Mouse (Mus musculus) liver, embryonic 11.5 days (tissue): ENCODE measurements at regions not wholly inside any gene's neighbourhood (a gene's known extent, or its start where the extent isn't known, plus 50 kb on each side); places are given as distances from the start of the nearest gene placed in this dataset.

Experiments used
- ATAC-seq: fragments of 200-750 bp; cut with Nextera tagmentation; replicated peaks from 2 replicates; pipeline ENCODE4 v1.8.0; 2017; ENCODE audit warnings: moderate number of reproducible peaks, mild to moderate bottlenecking, moderate TSS enrichment, moderate library complexity; ENCODE audit not compliant: low FRiP score
- DNase-seq: peaks from one replicate; pipeline ENCODE4 v3.0.0-alpha.2; 2017; ENCODE audit warnings: low spot score
- H3K27ac ChIP-seq: fragments of 300-500 bp; sonication (generic); 2 replicates; pipeline ENCODE4 v1.5.1; 2014; ENCODE audit warnings: mild to moderate bottlenecking, low read depth, low read length, control low read depth
- H3K27me3 ChIP-seq: fragments of 300-500 bp; sonication (generic); replicated peaks from 2 replicates; pipeline ENCODE4 v1.6.1; 2014; ENCODE audit warnings: low read length, mixed read lengths; ENCODE audit not compliant: control insufficient read depth, insufficient read depth
- H3K36me3 ChIP-seq: fragments of 300-500 bp; sonication (generic); 2 replicates; pipeline ENCODE4 v1.6.1; 2014; ENCODE audit warnings: mild to moderate bottlenecking, low read length, moderate library complexity, mixed read lengths; ENCODE audit not compliant: control insufficient read depth, insufficient read depth
- H3K4me1 ChIP-seq: fragments of 300-500 bp; sonication (generic); replicated peaks from 2 replicates; pipeline ENCODE4 v1.6.1; 2014; ENCODE audit warnings: low read length, mixed read lengths; ENCODE audit not compliant: control insufficient read depth, insufficient read depth
- H3K4me2 ChIP-seq: fragments of 300-500 bp; sonication (generic); 2 replicates; pipeline ENCODE4 v1.6.1; 2014; ENCODE audit warnings: mild to moderate bottlenecking, control low read depth, moderate library complexity
- H3K4me3 ChIP-seq: fragments of 300-500 bp; sonication (generic); 2 replicates; pipeline ENCODE4 v1.5.1; 2014; ENCODE audit warnings: low read depth, low read length, control low read depth
- H3K9ac ChIP-seq: fragments of 300-500 bp; sonication (generic); 2 replicates; pipeline ENCODE4 v1.6.1; 2014; ENCODE audit warnings: low read depth, low read length, control low read depth
- H3K9me3 ChIP-seq: fragments of 300-500 bp; sonication (generic); 2 replicates; pipeline ENCODE4 v1.6.1; 2016; ENCODE audit warnings: low read length, inconsistent platforms, mixed read lengths; ENCODE audit not compliant: control insufficient read depth
- WGBS: fragments of 180-500 bp; shearing (Covaris S2); extraction: QIAGEN DNeasy Blood & Tissue Kit; methylation state at CpG from one replicate; pipeline ENCODE4 v1.1.7; 2014; 5-methylcytosine and 5-hydroxymethylcytosine counted together

- H3K36me3 ChIP-seq, result no peaks in the 10 kb centered on the region
- H3K9me3 ChIP-seq, result no peaks in the 10 kb centered on the region
- no peaks in the 10 kb centered on the region for H3K4me1 ChIP-seq
- no peak overlapping the region for H3K9ac ChIP-seq
- H3K27ac ChIP-seq, result no peak overlapping the region
- no peak for DNase-seq
- 58% methylated on average over 2 of the region's 2 CpGs for WGBS
- H3K4me2 ChIP-seq, result no peak overlapping the region
- peaks cover 28% of the 10 kb centered on the region for H3K27me3 ChIP-seq
- no peak for ATAC-seq
- H3K4me3 ChIP-seq, result no peak overlapping the region
These were observed 60.5 kb upstream of the Shb start for GRCm38 (mm10) chr4:45592766-45593165.

GRCm38 (mm10) chr4:45591405-45592315, 59.4 kb upstream of the Shb start:
- Histone ChIP-seq H3K27ac (no peak overlapping the region), H3K9me3 (no peaks in the 10 kb centered on the region), H3K36me3 (no peaks in the 10 kb centered on the region), H3K4me1 (no peaks in the 10 kb centered on the region), H3K9ac (no peak overlapping the region), H3K27me3 (peaks cover 28% of the 10 kb centered on the region), H3K4me3 (peak overlapping the region; percentile 23; the same call in 1 of the 2 replicates), H3K4me2 (peak overlapping the region; percentile 61)
- ATAC-seq, result no peak
- 8% methylated on average over 23 of the region's 23 CpGs for WGBS
- no peak for DNase-seq

GRCm38 (mm10) chr4:45590836-45591235, 58.6 kb upstream of the Shb start:
- DNase-seq (no peak), ATAC-seq (no peak)
- no peaks in the 10 kb centered on the region for H3K36me3 ChIP-seq
- 16% methylated on average over 2 of the region's 2 CpGs for WGBS
- H3K27me3 ChIP-seq, result peaks cover 30% of the 10 kb centered on the region
- H3K4me1 ChIP-seq, result no peaks in the 10 kb centered on the region
- H3K4me3 ChIP-seq, result no peak overlapping the region
- no peak overlapping the region for H3K27ac ChIP-seq
- no peak overlapping the region for H3K9ac ChIP-seq
- peak overlapping the region; percentile 61 for H3K4me2 ChIP-seq
- no peaks in the 10 kb centered on the region for H3K9me3 ChIP-seq

GRCm38 (mm10) chr4:45588322-45588721, 56.1 kb upstream of the Shb start:
- ATAC-seq (no peak), DNase-seq (no peak)
- WGBS, result 22% methylated on average over 3 of the region's 3 CpGs
- Histone ChIP-seq H3K4me3 (no peak overlapping the region), H3K27ac (no peak overlapping the region), H3K4me1 (no peaks in the 10 kb centered on the region), H3K27me3 (peaks cover 44% of the 10 kb centered on the region), H3K9me3 (no peaks in the 10 kb centered on the region), H3K9ac (no peak overlapping the region), H3K4me2 (no peak overlapping the region), H3K36me3 (no peaks in the 10 kb centered on the region)

- H3K27me3 ChIP-seq, result peaks cover 44% of the 10 kb centered on the region
- WGBS, result 58% methylated on average over 2 of the region's 2 CpGs
These were observed 54.9 kb upstream of the Shb start for GRCm38 (mm10) chr4:45587202-45587601.

GRCm38 (mm10) chr4:45586310-45586709, 54.0 kb upstream of the Shb start:
- Histone ChIP-seq H3K27ac (no peak overlapping the region), H3K4me1 (no peaks in the 10 kb centered on the region), H3K36me3 (no peaks in the 10 kb centered on the region), H3K9ac (no peak overlapping the region), H3K9me3 (no peaks in the 10 kb centered on the region), H3K4me3 (no peak overlapping the region), H3K27me3 (peaks cover 36% of the 10 kb centered on the region), H3K4me2 (no peak overlapping the region)
- DNase-seq, result no peak
- no peak for ATAC-seq
- WGBS, result 35% methylated on average over 2 of the region's 2 CpGs

More at GRCm38 (mm10) chr4:45587202-45587601, 54.9 kb upstream of the Shb start:
- Histone ChIP-seq H3K4me3 (no peak overlapping the region), H3K27ac (no peak overlapping the region), H3K9me3 (no peaks in the 10 kb centered on the region), H3K4me2 (no peak overlapping the region), H3K4me1 (no peaks in the 10 kb centered on the region), H3K36me3 (no peaks in the 10 kb centered on the region), H3K9ac (no peak overlapping the region)
- DNase-seq (no peak), ATAC-seq (no peak)

- WGBS, result 43% methylated on average over 8 of the region's 8 CpGs
- H3K9me3 ChIP-seq, result no peaks in the 10 kb centered on the region
- no peak overlapping the region for H3K4me3 ChIP-seq
- H3K4me2 ChIP-seq, result no peak overlapping the region
- ATAC-seq, result no peak
- no peak for DNase-seq
- no peaks in the 10 kb centered on the region for H3K36me3 ChIP-seq
- peaks cover 27% of the 10 kb centered on the region for H3K27me3 ChIP-seq
- H3K9ac ChIP-seq, result no peak overlapping the region
- no peak overlapping the region for H3K27ac ChIP-seq
- no peaks in the 10 kb centered on the region for H3K4me1 ChIP-seq
These were observed 53.0 kb upstream of the Shb start for GRCm38 (mm10) chr4:45585188-45585820.

- Histone ChIP-seq H3K36me3 (no peaks in the 10 kb centered on the region), H3K4me1 (no peaks in the 10 kb centered on the region), H3K4me3 (no peak overlapping the region), H3K27me3 (peaks cover 20% of the 10 kb centered on the region; the same call in 1 of the 2 replicates), H3K27ac (no peak overlapping the region), H3K9ac (no peak overlapping the region), H3K9me3 (no peaks in the 10 kb centered on the region), H3K4me2 (no peak overlapping the region)
- 40% methylated on average over 4 of the region's 4 CpGs for whole genome bisulfite sequencing
- ATAC-seq (no peak), DNase-seq (no peak)
These were observed 51.7 kb upstream of the Shb start for GRCm38 (mm10) chr4:45583966-45584365.
